Comparison of ENCODE assay signal across 10 mouse cellular contexts in genomic region chr17:29384850-29385438, GRCm38 (mm10). TPM values are rescaled to one million over a fixed set of nuclear protein-coding genes. Genes with fewer than 3 reads are reported as not detected.
DNase-seq lines count a peak whose midpoint lies in the region; ATAC-seq lines count a peak whose summit lies in the region.
"Had no signal": no experiment of that assay in that cellular context is flagged by ENCODE, and none has a peak within 500 bp of the region (broad histone marks: within the 10 kb centered on the region; RNA-seq: fewer than 3 reads in every experiment).

No protein-coding gene starts in this region.

- H3K4me1 ChIP-seq in intestine, embryonic 16.5 days (ENCODE audit: control insufficient read depth, insufficient read depth, low read length): peaks cover 5% of the 10 kb centered on the region; the same call in 1 of the 2 replicates
- H3K4me1 ChIP-seq in lung, embryonic 16.5 days (replicated peaks; ENCODE audit: control insufficient read depth, insufficient read depth, low read length): no peaks in the 10 kb centered on the region

- H3K27ac ChIP-seq in intestine, embryonic 16.5 days (ENCODE audit: low read length): no peak overlapping the region
- H3K27ac ChIP-seq in lung, embryonic 16.5 days (ENCODE audit: low read length): no peak overlapping the region
- H3K27ac ChIP-seq: limb, embryonic 12.5 days had no signal

- no peak overlapping the region for H3K4me2 ChIP-seq in intestine, embryonic 16.5 days (ENCODE audit: low read depth, low read length)
- H3K4me2 ChIP-seq in lung, embryonic 16.5 days (ENCODE audit: low read depth, low read length): no peak overlapping the region
- H3K4me2 ChIP-seq: limb, embryonic 12.5 days had no signal

- no peaks in the 10 kb centered on the region for H3K9me3 ChIP-seq in intestine, embryonic 16.5 days (ENCODE audit: control insufficient read depth, low read length)
- H3K9me3 ChIP-seq in lung, embryonic 16.5 days (ENCODE audit: control insufficient read depth, low read length): no peaks in the 10 kb centered on the region
- H3K9me3 ChIP-seq: limb, embryonic 12.5 days had no signal

- WGBS in intestine, embryonic 16.5 days: 39% methylated on average over 5 of the region's 5 CpGs
- WGBS in lung, embryonic 16.5 days: 36% methylated on average over 5 of the region's 5 CpGs

- DNase-seq in heart, adult 18-20 months: peak; percentile 62
- no peak for DNase-seq in heart, adult 8-10 months (ENCODE audit: low spot score)
- DNase-seq in adrenal gland, adult 8-10 months: peak; percentile 94
- DNase-seq in right cerebral cortex, adult 18-20 months: no peak
- DNase-seq: thymus, postnatal 36 days had no signal

- ATAC-seq in intestine, embryonic 16.5 days: peak; percentile 73
- 0 out of 2 replicates have a peak, but pooled peaks have one; percentile 32 for ATAC-seq in lung, embryonic 16.5 days (ENCODE audit: low read depth)
- ATAC-seq in activated CD4-positive, CD25-positive, alpha-beta regulatory T cell, adult 4 months: no peak
- ATAC-seq in granulocyte monocyte progenitor cell, adult 5-6 weeks (replicated peaks; ENCODE audit: poor library complexity, severe bottlenecking): no peak

- no peaks in the 10 kb centered on the region for H3K36me3 ChIP-seq in intestine, embryonic 16.5 days (ENCODE audit: control insufficient read depth, insufficient read depth, low read length)
- no peaks in the 10 kb centered on the region for H3K36me3 ChIP-seq in lung, embryonic 16.5 days (ENCODE audit: control insufficient read depth, insufficient read depth, low read length)
- H3K36me3 ChIP-seq: limb, embryonic 12.5 days had no signal

- no peaks in the 10 kb centered on the region for H3K27me3 ChIP-seq in intestine, embryonic 16.5 days (replicated peaks; ENCODE audit: control insufficient read depth, insufficient read depth, low read length)
- H3K27me3 ChIP-seq in lung, embryonic 16.5 days (ENCODE audit: control insufficient read depth, insufficient read depth, low read depth, low read length): no peaks in the 10 kb centered on the region
- H3K27me3 ChIP-seq: limb, embryonic 12.5 days had no signal

- H3K4me3 ChIP-seq in intestine, embryonic 16.5 days (ENCODE audit: low read length): no peak overlapping the region
- no peak overlapping the region for H3K4me3 ChIP-seq in lung, embryonic 16.5 days (ENCODE audit: low read length)
- H3K4me3 ChIP-seq: limb, embryonic 12.5 days had no signal

- H3K9ac ChIP-seq in intestine, embryonic 16.5 days (ENCODE audit: low read depth, low read length): no peak overlapping the region
- H3K9ac ChIP-seq in lung, embryonic 16.5 days (ENCODE audit: low read length): no peak overlapping the region
- H3K9ac ChIP-seq: limb, embryonic 12.5 days had no signal

RNA-seq across cellular contexts. Expression of gene Fgd2, which starts 24.2 kb away (rescaled TPM):
- 1 to 10 TPM; 1.5 to 2.6 TPM for total RNA-seq in heart, adult 18-20 months (2021)
- total RNA-seq in heart, adult 8-10 months (2022): 1 to 10 TPM in 3 of 4 experiments, under 1 TPM in 1; 0.75 to 3.6 (median 1.5) TPM
- 10 to 100 TPM in 1 of 4 experiments, 1 to 10 TPM in 3; 2.1 to 11.1 (median 6.9) TPM for total RNA-seq in adrenal gland, adult 8-10 months (2022)
- polyA plus RNA-seq in intestine, embryonic 16.5 days (2015; fragmentation: Nextera tagmentation; extraction: Ambion mirVana): 9.8 and 11.5 TPM in 2 replicates
- polyA plus RNA-seq in lung, embryonic 16.5 days (2015; fragmentation: Nextera tagmentation; extraction: Ambion mirVana): 21.7 and 24.0 TPM in 2 replicates
- polyA plus RNA-seq in activated CD4-positive, CD25-positive, alpha-beta regulatory T cell, adult 4 months (2017; shearing (Covaris generic)): 1 to 10 TPM in 1 of 2 experiments, under 1 TPM in 1; 0.79 to 2.5 TPM
- 42.8 and 70.9 TPM in 2 replicates for total RNA-seq in granulocyte monocyte progenitor cell, adult 5-6 weeks (2014; fragmentation: Nextera tagmentation)
- 23.6 and 30.5 TPM in 2 replicates for total RNA-seq in granulocyte monocyte progenitor cell, adult 5-6 weeks (2017)

RNA-seq across cellular contexts. Expression of gene Mtch1, which starts 37.2 kb away (rescaled TPM):
- 100 to 1,000 TPM; 193 to 203 TPM for total RNA-seq in heart, adult 18-20 months (2021)
- total RNA-seq in heart, adult 8-10 months (2022): 100 to 1,000 TPM; 196 to 220 (median 210) TPM
- total RNA-seq in adrenal gland, adult 8-10 months (2022): 100 to 1,000 TPM; 236 to 274 (median 253) TPM
- 31.7 and 146 TPM in 2 replicates for polyA plus RNA-seq in intestine, embryonic 16.5 days (2015; fragmentation: Nextera tagmentation; extraction: Ambion mirVana)
- polyA plus RNA-seq in lung, embryonic 16.5 days (2015; fragmentation: Nextera tagmentation; extraction: Ambion mirVana): 208 and 265 TPM in 2 replicates
- 10 to 100 TPM; 14.6 to 18.4 TPM for polyA plus RNA-seq in activated CD4-positive, CD25-positive, alpha-beta regulatory T cell, adult 4 months (2017; shearing (Covaris generic))
- total RNA-seq in granulocyte monocyte progenitor cell, adult 5-6 weeks (2014; fragmentation: Nextera tagmentation): 125 and 132 TPM in 2 replicates
- 69.5 and 74.3 TPM in 2 replicates for total RNA-seq in granulocyte monocyte progenitor cell, adult 5-6 weeks (2017)

Comparison
In these comparisons a context has a peak if more than half of its experiments do, and no peak if none do; other contexts are left out.
1. DNase-seq: peak in heart, adult 18-20 months (2 of 2) and adrenal gland, adult 8-10 months (single experiment); none in heart, adult 8-10 months (single experiment) and right cerebral cortex, adult 18-20 months (single experiment).
2. ATAC-seq: peak in intestine, embryonic 16.5 days (single experiment) and lung, embryonic 16.5 days (single experiment); none in activated CD4-positive, CD25-positive, alpha-beta regulatory T cell, adult 4 months (single experiment) and granulocyte monocyte progenitor cell, adult 5-6 weeks (single experiment).